Mouse (Mus musculus) erythroblast, embryonic 14.5 days (primary cell): ENCODE results near the gene Abr.

Experiments used
- GATA1 ChIP-seq: IDR thresholded peaks from 2 replicates; pipeline ENCODE4 v1.6.1; 2012; ENCODE audit warnings: low read length, inconsistent platforms, mixed read lengths
- TAL1 ChIP-seq: IDR thresholded peaks from 3 replicates; pipeline ENCODE4 v1.6.1; 2012; ENCODE audit warnings: low read length, inconsistent platforms, mixed read lengths

DNA sequence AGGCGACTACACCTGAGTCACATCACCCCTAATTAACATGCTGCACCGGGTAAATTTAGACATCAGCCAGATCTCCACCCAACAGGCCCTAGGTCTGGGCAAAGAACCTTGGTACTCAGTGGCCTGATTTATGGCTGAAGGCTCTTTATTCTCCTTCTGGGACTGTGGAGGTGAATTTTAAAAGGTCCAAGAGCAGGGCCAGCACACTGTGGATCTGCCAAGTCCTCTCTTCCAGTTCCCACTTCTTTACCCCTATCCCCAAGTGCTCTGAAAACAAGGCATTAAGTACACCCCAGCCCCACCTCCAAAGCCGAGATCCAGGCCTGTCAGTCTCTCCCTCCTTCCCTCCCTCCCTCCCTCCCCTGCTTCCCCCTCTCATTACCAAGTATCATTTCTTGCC lies 59.5 kb downstream of the Abr start:
- TF ChIP-seq GATA1 (no peak), TAL1 (no peak)
